Mouse (Mus musculus): Measurements from ENCODE around the gene Nop56.

GRCm38 (mm10) chr2:130296134-130296745, 22.0 kb downstream of the Nop56 start:
- TF ChIP-seq CTCF (IDR thresholded peaks at IDR 0.05; ENCODE audit: low read depth), result no peak
- TF ChIP-seq EP300 (optimal IDR thresholded peaks at IDR 0.05), result no peak
